Mouse (Mus musculus) hindbrain, postnatal 0 days (tissue): ENCODE measurements around the gene Ifi27l2b. TPM values are rescaled to one million over a fixed set of nuclear protein-coding genes. Genes with fewer than 3 reads are reported as not detected.

Source experiments
- ATAC-seq: fragments of 200-750 bp; cut with Nextera tagmentation; 2 replicates; pipeline ENCODE4 v1.8.0; 2017; ENCODE audit warnings: mild to moderate bottlenecking, moderate TSS enrichment, moderate library complexity
- DNase-seq: peaks from one replicate; pipeline ENCODE4 v3.0.0-alpha.2; 2015; ENCODE audit warnings: low spot score
- H3K27ac ChIP-seq: fragments of 300-500 bp; sonication (generic); 2 replicates; pipeline ENCODE4 v1.5.1; 2014; ENCODE audit warnings: mild to moderate bottlenecking
- H3K27me3 ChIP-seq: fragments of 300-500 bp; sonication (generic); 2 replicates; pipeline ENCODE4 v1.6.1; 2014; ENCODE audit warnings: low read length, mixed read lengths; ENCODE audit not compliant: insufficient read depth
- H3K36me3 ChIP-seq: fragments of 300-500 bp; sonication (generic); 2 replicates; pipeline ENCODE4 v1.6.1; 2014; ENCODE audit warnings: low read length, mixed read lengths; ENCODE audit not compliant: insufficient read depth
- H3K4me1 ChIP-seq: fragments of 300-500 bp; sonication (generic); 2 replicates; pipeline ENCODE4 v1.6.1; 2014; ENCODE audit warnings: antibody characterized with exemption, low read length, mixed read lengths; ENCODE audit not compliant: insufficient read depth
- H3K4me2 ChIP-seq: fragments of 300-500 bp; sonication (generic); 2 replicates; pipeline ENCODE4 v1.6.1; 2014; ENCODE audit warnings: low read depth, mild to moderate bottlenecking, low read length, moderate library complexity, mixed read lengths
- H3K4me3 ChIP-seq: fragments of 300-500 bp; sonication (generic); 2 replicates; pipeline ENCODE4 v1.5.1; 2014; ENCODE audit warnings: low read length
- H3K9ac ChIP-seq: fragments of 300-500 bp; sonication (generic); replicated peaks from 2 replicates; pipeline ENCODE4 v1.6.1; 2014; ENCODE audit warnings: mild to moderate bottlenecking, low read length, moderate library complexity, mixed read lengths
- H3K9me3 ChIP-seq: fragments of 300-500 bp; sonication (generic); 2 replicates; pipeline ENCODE4 v1.6.1; 2016; ENCODE audit warnings: low read length, mixed read lengths
- CTCF ChIP-seq: IDR thresholded peaks from 2 replicates; pipeline ENCODE4 v1.5.1; 2016; ENCODE audit warnings: antibody characterized with exemption, control low read depth, low read depth
- WGBS: fragments of 180-500 bp; shearing (Covaris S2); extraction: QIAGEN DNeasy Blood & Tissue Kit; methylation state at CpG from one replicate; pipeline ENCODE4 v1.1.7; 2014; 5-methylcytosine and 5-hydroxymethylcytosine counted together
- polyA plus RNA-seq: library from polyadenylated mRNA; unstranded; fragments of >200 nt; fragmentation: Nextera tagmentation; extraction: Ambion mirVana; gene quantifications from 2 replicates; pipeline ENCODE4 v1.2.1, GENCODE M21; 2015
- total RNA-seq: library from RNA; depleted of rRNA; stranded (reverse); fragments of >200 nt; gene quantifications from 2 replicates; pipeline ENCODE4 v1.2.3, GENCODE M21; 2014; rRNA removed

Ifi27l2b gene
- total RNA-seq: not detected in 2 replicates
- polyA plus RNA-seq: not detected in 2 replicates

- no peak for DNase-seq
- Histone ChIP-seq H3K9ac (no peak within 1 kb of the TSS), H3K36me3 (no peaks in the 10 kb centered on the region), H3K27me3 (no peaks in the 10 kb centered on the region), H3K9me3 (no peaks in the 10 kb centered on the region), H3K4me1 (no peaks in the 10 kb centered on the region), H3K4me3 (no peak within 1 kb of the TSS), H3K4me2 (no peak within 1 kb of the TSS), H3K27ac (no peak within 1 kb of the TSS)
- TF ChIP-seq CTCF: no peak
- 66% methylated on average over 3 of the region's 3 CpGs for WGBS
- ATAC-seq: no peak
Measured at GRCm38 (mm10) chr12:103457140-103457539, at the start of gene Ifi27l2b. Ifi27l2b (minus strand) TSS chr12:103457223.

GRCm38 (mm10) chr12:103504402-103504801 is 47.4 kb upstream of the Ifi27l2b start:
- ATAC-seq: no peak
- no peak overlapping the region for H3K4me2 ChIP-seq

GRCm38 (mm10) chr12:103503300-103503699 is 46.3 kb upstream of the Ifi27l2b start:
- Histone ChIP-seq H3K9ac (no peak overlapping the region), H3K36me3 (no peaks in the 10 kb centered on the region), H3K4me3 (no peak overlapping the region), H3K27me3 (no peaks in the 10 kb centered on the region), H3K4me2 (no peak overlapping the region), H3K9me3 (no peaks in the 10 kb centered on the region), H3K27ac (no peak overlapping the region), H3K4me1 (no peaks in the 10 kb centered on the region)
- ATAC-seq (no peak), DNase-seq (no peak)
- TF ChIP-seq CTCF: no peak
- WGBS: 80% methylated on average over 3 of the region's 3 CpGs

More at GRCm38 (mm10) chr12:103504402-103504801, 47.4 kb upstream of the Ifi27l2b start:
- no peak overlapping the region for H3K9ac ChIP-seq
- WGBS: 85% methylated on average over 3 of the region's 3 CpGs
- H3K27me3 ChIP-seq: no peaks in the 10 kb centered on the region
- H3K36me3 ChIP-seq: no peaks in the 10 kb centered on the region
- no peaks in the 10 kb centered on the region for H3K4me1 ChIP-seq
- DNase-seq: no peak
- H3K9me3 ChIP-seq: no peaks in the 10 kb centered on the region
- no peak overlapping the region for H3K27ac ChIP-seq
- no peak overlapping the region for H3K4me3 ChIP-seq
- TF ChIP-seq CTCF: no peak

- no peak overlapping the region for H3K27ac ChIP-seq
- no peaks in the 10 kb centered on the region for H3K9me3 ChIP-seq
- no peak overlapping the region for H3K4me3 ChIP-seq
- no peaks in the 10 kb centered on the region for H3K4me1 ChIP-seq
- H3K36me3 ChIP-seq: no peaks in the 10 kb centered on the region
- TF ChIP-seq CTCF: peak; percentile 52
- WGBS: 83% methylated on average over 2 of the region's 2 CpGs
- no peak for DNase-seq
- no peak for ATAC-seq
- no peaks in the 10 kb centered on the region for H3K27me3 ChIP-seq
- no peak overlapping the region for H3K9ac ChIP-seq
- no peak overlapping the region for H3K4me2 ChIP-seq
Measured at GRCm38 (mm10) chr12:103499261-103499660, 42.2 kb upstream of the Ifi27l2b start.

- Histone ChIP-seq H3K27me3 (no peaks in the 10 kb centered on the region), H3K9me3 (no peaks in the 10 kb centered on the region), H3K9ac (no peak overlapping the region), H3K4me1 (no peaks in the 10 kb centered on the region), H3K27ac (no peak overlapping the region), H3K36me3 (no peaks in the 10 kb centered on the region), H3K4me2 (no peak overlapping the region), H3K4me3 (no peak overlapping the region)
- DNase-seq: no peak
- no peak for ATAC-seq
- WGBS: 60% methylated on average over 5 of the region's 5 CpGs
- no peak for TF ChIP-seq CTCF
Measured at GRCm38 (mm10) chr12:103498768-103499167, 41.7 kb upstream of the Ifi27l2b start.

- ATAC-seq (no peak), DNase-seq (peak; percentile 28)
- Histone ChIP-seq H3K4me3 (no peak overlapping the region), H3K9me3 (no peaks in the 10 kb centered on the region), H3K9ac (no peak overlapping the region), H3K27me3 (no peaks in the 10 kb centered on the region), H3K36me3 (no peaks in the 10 kb centered on the region), H3K4me1 (no peaks in the 10 kb centered on the region), H3K27ac (no peak overlapping the region), H3K4me2 (no peak overlapping the region)
- TF ChIP-seq CTCF: peak; percentile 63
- 27% methylated on average over 6 of the region's 6 CpGs for WGBS
Measured at GRCm38 (mm10) chr12:103494486-103494885, 37.5 kb upstream of the Ifi27l2b start.

GRCm38 (mm10) chr12:103492767-103493166 is 35.7 kb upstream of the Ifi27l2b start:
- H3K27ac ChIP-seq: no peak overlapping the region
- TF ChIP-seq CTCF: peak; percentile 94
- WGBS: 38% methylated on average over 5 of the region's 5 CpGs
- no peak overlapping the region for H3K4me3 ChIP-seq
- no peaks in the 10 kb centered on the region for H3K4me1 ChIP-seq
- H3K9me3 ChIP-seq: no peaks in the 10 kb centered on the region
- H3K9ac ChIP-seq: no peak overlapping the region
- no peak overlapping the region for H3K4me2 ChIP-seq
- ATAC-seq: peak; percentile 55
- DNase-seq: peak; percentile 85
- H3K36me3 ChIP-seq: no peaks in the 10 kb centered on the region
- H3K27me3 ChIP-seq: no peaks in the 10 kb centered on the region
